Mouse (Mus musculus) cortical plate, adult 2 months (tissue): ENCODE measurements at regions not wholly inside any gene's neighbourhood (a gene's known extent, or its start where the extent isn't known, plus 50 kb on each side); places are given as distances from the start of the nearest gene placed in this dataset.

Experiments
- CTCF ChIP-seq: fragments of 200-500 bp; IDR thresholded peaks from 2 replicates; pipeline ENCODE4 v1.5.1; 2011; ENCODE audit warnings: mild to moderate bottlenecking, control low read depth, low read length; ENCODE audit not compliant: insufficient read depth; ENCODE audit errors: extremely low read depth
- POLR2A ChIP-seq: fragments of 200-500 bp; IDR thresholded peaks from 2 replicates; pipeline ENCODE4 v1.6.1; 2011; ENCODE audit warnings: mild to moderate bottlenecking, low read length, control low read depth; ENCODE audit not compliant: insufficient read depth; ENCODE audit errors: extremely low read depth

DNA sequence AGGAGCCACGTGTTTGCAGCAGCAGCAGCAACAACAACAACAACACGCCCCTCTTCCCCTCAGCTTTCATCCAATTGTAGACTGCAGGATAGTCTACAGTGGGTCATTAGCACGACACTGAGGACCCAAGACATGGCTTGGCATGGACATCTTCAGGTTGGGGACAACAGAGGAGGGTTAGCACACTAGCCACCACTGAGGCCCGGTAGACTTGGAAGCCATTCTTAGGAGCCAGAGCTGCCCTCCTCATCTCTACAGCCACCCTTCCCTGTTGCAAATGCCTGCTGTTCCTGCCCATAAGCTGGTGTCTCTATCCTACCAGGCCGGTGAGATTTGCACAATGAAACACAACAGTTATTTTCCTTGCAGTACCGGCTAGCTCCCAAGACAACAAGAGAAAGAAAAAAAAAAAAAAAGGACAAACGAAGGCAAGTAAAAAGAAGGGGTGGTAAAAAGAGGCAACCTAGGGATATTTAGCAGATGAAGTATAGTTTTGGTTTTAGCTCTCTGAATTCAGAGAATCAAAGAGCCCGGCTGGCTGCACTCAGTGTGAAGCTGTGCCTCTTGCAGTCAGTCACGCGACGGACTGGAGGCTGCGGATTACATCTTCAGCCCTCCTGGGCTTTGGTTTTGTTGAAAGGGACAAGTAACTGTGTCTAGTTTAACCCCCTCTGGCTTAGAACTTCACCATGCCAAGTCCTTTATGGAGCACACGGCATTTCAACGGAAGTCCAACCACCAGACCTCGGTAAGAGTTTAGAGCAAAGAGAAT, 421.9 kb upstream of the Mki67 start:
- TF ChIP-seq CTCF (no peak), POLR2A (no peak)
